Mouse (Mus musculus): Measurements from ENCODE around the gene 4933430I17Rik. TPM values are rescaled to one million over a fixed set of nuclear protein-coding genes. Genes with fewer than 3 reads are reported as not detected.
"Not testable (repeated sequence)": the region's sequence is repeated elsewhere in the genome, so short reads cannot be mapped to it uniquely, and the experiment has no call there.

Gene 4933430I17Rik
- polyA plus RNA-seq, 1 experiment from 2014 or later, result 0.23 TPM

GRCm38 (mm10) chr4:62582365-62583264, 57.4 kb downstream of the 4933430I17Rik start:
- ATAC-seq (ENCODE audit: low read depth), result no peak

GRCm38 (mm10) chr4:62583265-62584092, 58.3 kb downstream of the 4933430I17Rik start:
- Histone ChIP-seq H3K9ac (no peak overlapping the region; the same call in 1 of the 2 replicates), H3K27me3 (peaks cover 34% of the 10 kb centered on the region)
- no peak for DNase-seq

More at GRCm38 (mm10) chr4:62582365-62583264, 57.4 kb downstream of the 4933430I17Rik start:
- Histone ChIP-seq H3K4me3 (replicated peaks) (peak overlapping the region; percentile 45; the same call in 1 of the 2 replicates), H3K27ac (no peak overlapping the region), H3K9ac (no peak overlapping the region), H3K27me3 (peaks cover 34% of the 10 kb centered on the region), H3K4me1 (replicated peaks) (no peaks in the 10 kb centered on the region; the same call in 1 of the 2 replicates), H3K36me3 (no peaks in the 10 kb centered on the region), H3K4me2 (peak overlapping the region; percentile 59), H3K9me3 (replicated peaks) (no peaks in the 10 kb centered on the region)
- DNase-seq, result no peak
- 31% methylated on average over 18 of the region's 18 CpGs for WGBS (ENCODE audit: insufficient replicate concordance)

GRCm38 (mm10) chr4:62587067-62587466, 61.9 kb downstream of the 4933430I17Rik start:
- no peaks in the 10 kb centered on the region for H3K36me3 ChIP-seq
- no peak overlapping the region for H3K4me3 ChIP-seq (replicated peaks)
- H3K9me3 ChIP-seq (replicated peaks), result no peaks in the 10 kb centered on the region
- no peak overlapping the region for H3K27ac ChIP-seq
- ATAC-seq (ENCODE audit: low read depth) (no peak), DNase-seq (no peak)
- 55% methylated on average over 8 of the region's 8 CpGs for WGBS (ENCODE audit: insufficient replicate concordance)
- no peak overlapping the region for H3K4me2 ChIP-seq
- H3K4me1 ChIP-seq (replicated peaks), result peaks cover 3% of the 10 kb centered on the region; the same call in 1 of the 2 replicates
- no peak overlapping the region for H3K9ac ChIP-seq
- peaks cover 28% of the 10 kb centered on the region for H3K27me3 ChIP-seq

More at GRCm38 (mm10) chr4:62583265-62584092, 58.3 kb downstream of the 4933430I17Rik start:
- H3K27ac ChIP-seq, result no peak overlapping the region
- no peaks in the 10 kb centered on the region; the same call in 1 of the 2 replicates for H3K4me1 ChIP-seq (replicated peaks)
- 8% methylated on average over 42 of the region's 42 CpGs for WGBS (ENCODE audit: insufficient replicate concordance)
- no peaks in the 10 kb centered on the region for H3K9me3 ChIP-seq (replicated peaks)
- peak overlapping the region; percentile 59 for H3K4me2 ChIP-seq
- no peaks in the 10 kb centered on the region for H3K36me3 ChIP-seq
- peak; percentile 51; the same call in 1 of the 2 replicates for ATAC-seq (ENCODE audit: low read depth)
- peak overlapping the region; percentile 45 for H3K4me3 ChIP-seq (replicated peaks)

GRCm38 (mm10) chr4:62590878-62591277, 65.7 kb downstream of the 4933430I17Rik start:
- H3K4me1 ChIP-seq (replicated peaks), result 0 out of 2 replicates have a peak, but pooled peaks cover 3% of the 10 kb centered on the region
- no peaks in the 10 kb centered on the region for H3K9me3 ChIP-seq (replicated peaks)
- 68% methylated on average over 1 of the region's 1 CpGs for WGBS (ENCODE audit: insufficient replicate concordance)
- no peak overlapping the region for H3K9ac ChIP-seq
- H3K27ac ChIP-seq, result no peak overlapping the region
- no peaks in the 10 kb centered on the region for H3K36me3 ChIP-seq
- no peak overlapping the region for H3K4me3 ChIP-seq (replicated peaks)
- no peaks in the 10 kb centered on the region for H3K27me3 ChIP-seq
- no peak for DNase-seq
- no peak for ATAC-seq (ENCODE audit: low read depth)
- no peak overlapping the region for H3K4me2 ChIP-seq

- H3K27me3 ChIP-seq, result no peaks in the 10 kb centered on the region
- no peak overlapping the region for H3K9ac ChIP-seq
- 0 out of 2 replicates have a peak, but pooled peaks cover 3% of the 10 kb centered on the region for H3K4me1 ChIP-seq (replicated peaks)
- no peak overlapping the region for H3K4me2 ChIP-seq
- 9% methylated on average over 11 of the region's 11 CpGs for WGBS (ENCODE audit: insufficient replicate concordance)
- no peak for ATAC-seq (ENCODE audit: low read depth)
- no peaks in the 10 kb centered on the region for H3K36me3 ChIP-seq
- H3K27ac ChIP-seq, result no peak overlapping the region
- no peaks in the 10 kb centered on the region for H3K9me3 ChIP-seq (replicated peaks)
- no peak for DNase-seq
- H3K4me3 ChIP-seq (replicated peaks), result no peak overlapping the region
Measured at GRCm38 (mm10) chr4:62591326-62591725, 66.2 kb downstream of the 4933430I17Rik start.

- not testable (repeated sequence) for H3K27me3 ChIP-seq; H3K27ac ChIP-seq; H3K9me3 ChIP-seq (replicated peaks); DNase-seq; ATAC-seq (ENCODE audit: low read depth); H3K4me1 ChIP-seq (replicated peaks); H3K9ac ChIP-seq; H3K4me3 ChIP-seq (replicated peaks); H3K36me3 ChIP-seq; H3K4me2 ChIP-seq
- 66% methylated on average over 24 of the region's 24 CpGs for WGBS (ENCODE audit: insufficient replicate concordance)
Measured at GRCm38 (mm10) chr4:62593546-62594240, 68.5 kb downstream of the 4933430I17Rik start.

GRCm38 (mm10) chr4:62594442-62594841, 69.3 kb downstream of the 4933430I17Rik start:
- Histone ChIP-seq H3K36me3 (no peaks in the 10 kb centered on the region), H3K4me1 (replicated peaks) (0 out of 2 replicates have a peak, but pooled peaks cover 3% of the 10 kb centered on the region), H3K27ac (no peak overlapping the region), H3K4me3 (replicated peaks) (no peak overlapping the region), H3K27me3 (no peaks in the 10 kb centered on the region), H3K9me3 (replicated peaks) (no peaks in the 10 kb centered on the region), H3K9ac (no peak overlapping the region), H3K4me2 (no peak overlapping the region)
- 66% methylated on average over 5 of the region's 5 CpGs for WGBS (ENCODE audit: insufficient replicate concordance)
- no peak for DNase-seq
- ATAC-seq (ENCODE audit: low read depth), result no peak

GRCm38 (mm10) chr4:62596051-62596450, 70.9 kb downstream of the 4933430I17Rik start:
- no peak for DNase-seq
- Histone ChIP-seq H3K36me3 (no peaks in the 10 kb centered on the region), H3K9me3 (replicated peaks) (no peaks in the 10 kb centered on the region), H3K27me3 (no peaks in the 10 kb centered on the region), H3K4me2 (no peak overlapping the region), H3K4me3 (replicated peaks) (no peak overlapping the region), H3K27ac (no peak overlapping the region), H3K9ac (no peak overlapping the region), H3K4me1 (replicated peaks) (0 out of 2 replicates have a peak, but pooled peaks cover 3% of the 10 kb centered on the region)
- WGBS (ENCODE audit: insufficient replicate concordance), result 53% methylated on average over 5 of the region's 5 CpGs
- no peak for ATAC-seq (ENCODE audit: low read depth)

Data from liver, embryonic 13.5 days (tissue).